Mouse (Mus musculus) hindbrain, embryonic 11.5 days (tissue): ENCODE data around the gene Myo18a. TPM values are rescaled to one million over a fixed set of nuclear protein-coding genes. Genes with fewer than 3 reads are reported as not detected.

Experiments used
- ATAC-seq: fragments of 200-750 bp; cut with Nextera tagmentation; 2 replicates; pipeline ENCODE4 v1.8.0; 2017; ENCODE audit warnings: mild to moderate bottlenecking, moderate TSS enrichment, moderate library complexity; ENCODE audit not compliant: low FRiP score
- DNase-seq: peaks from one replicate; pipeline ENCODE4 v3.0.0-alpha.2; 2015; ENCODE audit warnings: low spot score
- H3K27ac ChIP-seq: fragments of 300-500 bp; sonication (generic); 2 replicates; pipeline ENCODE4 v1.5.1; 2014; ENCODE audit warnings: mild to moderate bottlenecking, low read depth, low read length
- H3K27me3 ChIP-seq: fragments of 300-500 bp; sonication (generic); 2 replicates; pipeline ENCODE4 v1.6.1; 2014; ENCODE audit warnings: mild to moderate bottlenecking, low read length, moderate library complexity, mixed read lengths; ENCODE audit not compliant: control insufficient read depth, insufficient read depth
- H3K36me3 ChIP-seq: fragments of 300-500 bp; sonication (generic); 2 replicates; pipeline ENCODE4 v1.6.1; 2014; ENCODE audit warnings: mild to moderate bottlenecking, low read length, moderate library complexity, mixed read lengths; ENCODE audit not compliant: control insufficient read depth, insufficient read depth
- H3K4me1 ChIP-seq: fragments of 300-500 bp; sonication (generic); replicated peaks from 2 replicates; pipeline ENCODE4 v1.6.1; 2014; ENCODE audit warnings: low read length, mixed read lengths; ENCODE audit not compliant: control insufficient read depth, insufficient read depth
- H3K4me2 ChIP-seq: fragments of 300-500 bp; sonication (generic); replicated peaks from 2 replicates; pipeline ENCODE4 v1.6.1; 2014; ENCODE audit warnings: mild to moderate bottlenecking, low read depth, low read length
- H3K4me3 ChIP-seq: fragments of 300-500 bp; sonication (generic); 2 replicates; pipeline ENCODE4 v1.5.1; 2014; ENCODE audit warnings: low read depth, low read length
- H3K9ac ChIP-seq: fragments of 300-500 bp; sonication (generic); 2 replicates; pipeline ENCODE4 v1.6.1; 2014; ENCODE audit warnings: low read depth, low read length
- H3K9me3 ChIP-seq: fragments of 300-500 bp; sonication (generic); 2 replicates; pipeline ENCODE4 v1.6.1; 2016; ENCODE audit warnings: low read length; ENCODE audit not compliant: control insufficient read depth
- WGBS: fragments of 180-500 bp; shearing (Covaris S2); extraction: QIAGEN DNeasy Blood & Tissue Kit; methylation state at CpG from one replicate; pipeline ENCODE4 v1.1.7; 2014; 5-methylcytosine and 5-hydroxymethylcytosine counted together
- polyA plus RNA-seq: library from polyadenylated mRNA; unstranded; fragments of >200 nt; fragmentation: Nextera tagmentation; extraction: Ambion mirVana; gene quantifications from 2 replicates; pipeline ENCODE4 v1.2.1, GENCODE M21; 2014

Gene Myo18a
- polyA plus RNA-seq, 1 experiment from 2014 or later, result 29.2 TPM

GRCm38 (mm10) chr11:77765459-77765777, 2.4 kb downstream of the Myo18a start:
- no peak overlapping the region for H3K27ac ChIP-seq
- H3K9me3 ChIP-seq, result no peaks in the 10 kb centered on the region
- no peak for ATAC-seq
- DNase-seq, result no peak
- H3K36me3 ChIP-seq, result no peaks in the 10 kb centered on the region
- H3K4me1 ChIP-seq, result peaks cover 16% of the 10 kb centered on the region
- WGBS, result 49% methylated on average over 4 of the region's 4 CpGs
- H3K27me3 ChIP-seq, result no peaks in the 10 kb centered on the region; the same call in 1 of the 2 replicates
- no peak overlapping the region; the same call in 1 of the 2 replicates for H3K4me3 ChIP-seq
- no peak overlapping the region for H3K4me2 ChIP-seq
- H3K9ac ChIP-seq, result no peak overlapping the region

- ATAC-seq (no peak), DNase-seq (peak; percentile 55)
- H3K4me1 ChIP-seq, result peaks cover 16% of the 10 kb centered on the region
- H3K27me3 ChIP-seq, result no peaks in the 10 kb centered on the region; the same call in 1 of the 2 replicates
- 1% methylated on average over 24 of the region's 35 CpGs for WGBS
- no peaks in the 10 kb centered on the region for H3K36me3 ChIP-seq
- H3K4me3 ChIP-seq, result peak overlapping the region; percentile 23
- peak overlapping the region; percentile 37; the same call in 1 of the 2 replicates for H3K27ac ChIP-seq
- peak overlapping the region; percentile 61 for H3K4me2 ChIP-seq
- H3K9ac ChIP-seq, result peak overlapping the region; percentile 43
- no peaks in the 10 kb centered on the region for H3K9me3 ChIP-seq
Observed at GRCm38 (mm10) chr11:77766351-77767001, 3.4 kb downstream of the Myo18a start.

- no peak overlapping the region for H3K4me3 ChIP-seq
Observed at GRCm38 (mm10) chr11:77769496-77769895, 6.5 kb downstream of the Myo18a start.

GRCm38 (mm10) chr11:77770346-77770745, 7.3 kb downstream of the Myo18a start:
- DNase-seq (no peak), ATAC-seq (no peak)
- 80% methylated on average over 8 of the region's 8 CpGs for WGBS

More at GRCm38 (mm10) chr11:77769496-77769895, 6.5 kb downstream of the Myo18a start:
- H3K36me3 ChIP-seq, result no peaks in the 10 kb centered on the region
- H3K27ac ChIP-seq, result no peak overlapping the region
- ATAC-seq (no peak), DNase-seq (no peak)
- no peak overlapping the region for H3K9ac ChIP-seq
- peaks cover 15% of the 10 kb centered on the region for H3K4me1 ChIP-seq
- no peak overlapping the region for H3K4me2 ChIP-seq
- no peaks in the 10 kb centered on the region for H3K9me3 ChIP-seq
- no peaks in the 10 kb centered on the region; the same call in 1 of the 2 replicates for H3K27me3 ChIP-seq
- WGBS, result 88% methylated on average over 4 of the region's 4 CpGs

GRCm38 (mm10) chr11:77771879-77772713, 9.1 kb downstream of the Myo18a start:
- no peaks in the 10 kb centered on the region for H3K9me3 ChIP-seq
- no peak overlapping the region for H3K4me3 ChIP-seq
- no peaks in the 10 kb centered on the region for H3K27me3 ChIP-seq
- 0 out of 2 replicates have a peak, but pooled peaks cover 2% of the 10 kb centered on the region for H3K4me1 ChIP-seq
- no peak overlapping the region for H3K4me2 ChIP-seq
- H3K27ac ChIP-seq, result no peak overlapping the region
- ATAC-seq, result no peak
- 53% methylated on average over 8 of the region's 8 CpGs for WGBS
- H3K9ac ChIP-seq, result no peak overlapping the region
- DNase-seq, result no peak
- H3K36me3 ChIP-seq, result no peaks in the 10 kb centered on the region

More at GRCm38 (mm10) chr11:77770346-77770745, 7.3 kb downstream of the Myo18a start:
- H3K36me3 ChIP-seq, result no peaks in the 10 kb centered on the region
- H3K27me3 ChIP-seq, result no peaks in the 10 kb centered on the region
- H3K4me2 ChIP-seq, result no peak overlapping the region
- H3K9ac ChIP-seq, result no peak overlapping the region
- no peaks in the 10 kb centered on the region for H3K9me3 ChIP-seq
- H3K4me3 ChIP-seq, result no peak overlapping the region
- H3K4me1 ChIP-seq, result peaks cover 10% of the 10 kb centered on the region
- no peak overlapping the region for H3K27ac ChIP-seq

GRCm38 (mm10) chr11:77775701-77776400, 12.8 kb downstream of the Myo18a start:
- no peaks in the 10 kb centered on the region for H3K9me3 ChIP-seq
- no peak overlapping the region for H3K27ac ChIP-seq
- WGBS, result 67% methylated on average over 9 of the region's 9 CpGs

GRCm38 (mm10) chr11:77777436-77777835, 14.4 kb downstream of the Myo18a start:
- no peak for ATAC-seq
- WGBS, result 92% methylated on average over 17 of the region's 17 CpGs
- Histone ChIP-seq H3K36me3 (no peaks in the 10 kb centered on the region), H3K4me3 (no peak overlapping the region), H3K9ac (no peak overlapping the region), H3K4me1 (no peaks in the 10 kb centered on the region), H3K27me3 (no peaks in the 10 kb centered on the region), H3K9me3 (no peaks in the 10 kb centered on the region), H3K4me2 (no peak overlapping the region), H3K27ac (no peak overlapping the region)
- DNase-seq, result no peak

More at GRCm38 (mm10) chr11:77775701-77776400, 12.8 kb downstream of the Myo18a start:
- H3K4me2 ChIP-seq, result no peak overlapping the region
- DNase-seq, result no peak
- no peak for ATAC-seq
- H3K36me3 ChIP-seq, result no peaks in the 10 kb centered on the region
- no peaks in the 10 kb centered on the region for H3K27me3 ChIP-seq
- 0 out of 2 replicates have a peak, but pooled peaks cover 2% of the 10 kb centered on the region for H3K4me1 ChIP-seq
- no peak overlapping the region for H3K9ac ChIP-seq
- H3K4me3 ChIP-seq, result no peak overlapping the region

- WGBS, result 89% methylated on average over 17 of the region's 17 CpGs
Observed at GRCm38 (mm10) chr11:77777937-77778336, 14.9 kb downstream of the Myo18a start.

More at GRCm38 (mm10) chr11:77777937-77778336, 14.9 kb downstream of the Myo18a start:
- ATAC-seq, result no peak
- no peaks in the 10 kb centered on the region for H3K36me3 ChIP-seq
- H3K4me1 ChIP-seq, result no peaks in the 10 kb centered on the region
- H3K9me3 ChIP-seq, result no peaks in the 10 kb centered on the region
- H3K4me2 ChIP-seq, result no peak overlapping the region
- no peaks in the 10 kb centered on the region for H3K27me3 ChIP-seq
- DNase-seq, result no peak
- no peak overlapping the region for H3K9ac ChIP-seq
- H3K27ac ChIP-seq, result no peak overlapping the region
- no peak overlapping the region for H3K4me3 ChIP-seq
